Mouse (Mus musculus) layer of hippocampus, adult 6 months (tissue): ENCODE results near the gene Vmn1r132. TPM values are rescaled to one million over a fixed set of nuclear protein-coding genes. Genes with fewer than 3 reads are reported as not detected.

Experiments used
- long read RNA-seq, 2 experiments: library from polyadenylated mRNA; unstranded; transcript quantifications; one replicate each; pipeline ENCODE4 v2.0.0; 2019 to 2020
- polyA plus RNA-seq: library from polyadenylated mRNA; unstranded; fragments of <200 nt; fragmentation: Nextera tagmentation; gene quantifications from 2 replicates; pipeline ENCODE4 v1.2.3, GENCODE M21; 2021

The Vmn1r132 gene
- not detected in 2 replicates for polyA plus RNA-seq
- long read RNA-seq, experiment 1 = 0 reads
- long read RNA-seq, experiment 2 = 0 reads

DNA sequence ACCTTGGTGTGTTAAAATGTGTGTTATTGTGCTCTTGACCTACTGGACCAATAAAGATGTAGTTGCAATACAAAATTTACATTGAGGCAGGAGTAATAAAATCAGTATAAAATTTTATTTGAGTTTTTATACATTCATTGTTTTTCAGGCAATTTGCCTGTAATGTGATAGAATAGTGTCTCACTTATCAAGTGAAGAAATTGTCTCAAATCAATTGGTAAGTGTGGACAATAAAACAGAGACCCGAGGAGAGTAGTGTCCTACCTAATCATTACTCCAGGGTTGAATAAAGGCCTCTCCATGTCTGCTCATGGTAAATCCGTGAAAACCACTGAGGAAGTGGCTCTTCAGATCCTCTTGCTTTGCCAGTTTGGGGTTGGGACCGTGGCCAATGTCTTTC is at the start of gene Vmn1r132:
Gene Vmn1r132 (plus strand): TSS at position 301 of the 400 bp plus-strand sequence.

Other genes with a start within 250 kb of the Vmn1r132 start
- not detected in 2 replicates for gene Gm6882, start 181.3 kb upstream of the Vmn1r132 start, polyA plus RNA-seq
- not detected in 2 replicates for gene Vmn1r130, start 102.3 kb upstream of the Vmn1r132 start, polyA plus RNA-seq
- gene Vmn1r131, start 68.0 kb upstream of the Vmn1r132 start, polyA plus RNA-seq = not detected in 2 replicates
- not detected in 2 replicates for gene Gm4175, start 147.4 kb downstream of the Vmn1r132 start, polyA plus RNA-seq
- gene Gm4177, start 182.6 kb downstream of the Vmn1r132 start, polyA plus RNA-seq = not detected in 2 replicates
- not detected in 2 replicates for gene Vmn1r135, start 218.3 kb downstream of the Vmn1r132 start, polyA plus RNA-seq
- gene Gm5725, start 230.2 kb downstream of the Vmn1r132 start, polyA plus RNA-seq = not detected in 2 replicates